Mouse (Mus musculus) induced T-regulatory cell, adult 2 months (primary cell): ENCODE results near the gene Pax7.

ENCODE experiments used
- DNase-seq: peaks from one replicate; pipeline ENCODE4 v3.0.0-alpha.2; 2012; ENCODE audit warnings: low read depth

Pax7 gene

GRCm38 (mm10) chr4:139833036-139833634 is at the start of gene Pax7:
TSS of gene Pax7 (minus strand) at chr4:139833528.
- DNase-seq: no peak

- DNase-seq: no peak
Observed at GRCm38 (mm10) chr4:139881796-139882195, 48.5 kb upstream of the Pax7 start.

- DNase-seq: no peak
Observed at GRCm38 (mm10) chr4:139879324-139879723, 46.0 kb upstream of the Pax7 start.

- no peak for DNase-seq
Observed at GRCm38 (mm10) chr4:139878443-139878842, 45.1 kb upstream of the Pax7 start.

- DNase-seq: peak; percentile 15
Observed at GRCm38 (mm10) chr4:139877269-139877668, 43.9 kb upstream of the Pax7 start.

GRCm38 (mm10) chr4:139872595-139872994 is 39.3 kb upstream of the Pax7 start:
- DNase-seq: peak; percentile 31

- no peak for DNase-seq
Observed at GRCm38 (mm10) chr4:139871699-139872098, 38.4 kb upstream of the Pax7 start.

GRCm38 (mm10) chr4:139863218-139863617 is 29.9 kb upstream of the Pax7 start:
- DNase-seq: no peak

- peak; percentile 78 for DNase-seq
Observed at GRCm38 (mm10) chr4:139858635-139859176, 25.4 kb upstream of the Pax7 start.

- DNase-seq: no peak
Observed at GRCm38 (mm10) chr4:139852219-139853035, 19.1 kb upstream of the Pax7 start.

- DNase-seq: no peak
Observed at GRCm38 (mm10) chr4:139851387-139851786, 18.1 kb upstream of the Pax7 start.

GRCm38 (mm10) chr4:139850547-139851170 is 17.3 kb upstream of the Pax7 start:
- DNase-seq: no peak

- no peak for DNase-seq
Observed at GRCm38 (mm10) chr4:139843456-139843855, 10.1 kb upstream of the Pax7 start.

- DNase-seq: no peak
Observed at GRCm38 (mm10) chr4:139842919-139843318, 9.6 kb upstream of the Pax7 start.

- no peak for DNase-seq
Observed at GRCm38 (mm10) chr4:139840939-139841500, 7.7 kb upstream of the Pax7 start.

GRCm38 (mm10) chr4:139840442-139840841 is 7.1 kb upstream of the Pax7 start:
- DNase-seq: no peak

GRCm38 (mm10) chr4:139836681-139837080 is 3.4 kb upstream of the Pax7 start:
- DNase-seq: no peak

GRCm38 (mm10) chr4:139836196-139836595 is 2.9 kb upstream of the Pax7 start:
- no peak for DNase-seq

- no peak for DNase-seq
Observed at GRCm38 (mm10) chr4:139833817-139834401, 581 bp upstream of the Pax7 start.

GRCm38 (mm10) chr4:139832281-139833035 is 870 bp downstream of the Pax7 start:
- no peak for DNase-seq

GRCm38 (mm10) chr4:139831501-139832230 is 1.7 kb downstream of the Pax7 start:
- no peak for DNase-seq
